Mouse (Mus musculus): ENCODE measurements around the gene Clic6.

DNA sequence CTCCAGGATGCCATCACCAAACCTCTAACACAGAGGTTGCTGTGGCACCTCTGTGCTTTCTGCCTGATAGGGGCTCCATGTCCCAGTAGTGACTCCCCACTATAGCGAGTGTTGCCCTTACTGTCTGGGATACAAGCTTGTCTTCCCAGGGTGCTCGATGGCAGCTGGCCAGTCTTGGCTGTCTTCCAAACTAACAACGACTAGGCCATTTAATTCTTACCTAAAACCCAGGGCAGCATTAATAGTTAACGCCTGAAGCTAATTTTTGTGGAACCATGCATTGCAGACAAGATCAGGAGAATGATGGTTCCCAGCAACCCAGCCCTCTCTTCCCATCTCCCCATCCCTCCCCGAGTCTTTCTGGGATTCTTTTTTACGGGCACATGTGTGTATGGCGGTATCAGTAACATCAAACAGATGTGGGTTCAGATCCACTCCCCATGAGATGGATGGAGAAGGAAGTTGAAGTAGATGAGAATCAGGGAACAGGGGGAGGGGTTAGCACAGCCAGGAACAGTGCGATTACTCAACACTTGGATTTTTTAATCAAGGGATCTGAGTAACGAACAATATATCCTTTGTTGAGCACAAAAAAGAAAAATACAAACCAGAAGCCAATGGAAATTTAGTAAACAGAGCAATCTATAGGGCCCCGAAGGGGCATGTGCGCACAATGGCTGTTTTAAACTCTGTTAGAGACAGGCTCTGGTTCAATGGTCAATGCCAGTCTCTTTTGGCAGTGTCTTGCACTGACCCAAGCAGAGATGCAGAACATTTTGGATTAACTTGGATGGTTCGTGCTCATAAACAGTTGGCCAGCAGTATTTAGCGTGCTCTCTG, 66.0 kb downstream of the Clic6 start:
- TF ChIP-seq TAL1 (conservative IDR thresholded peaks at IDR 0.05; ENCODE audit: low read depth, low read length): no peak
- no peak for TF ChIP-seq GATA1 (IDR thresholded peaks at IDR 0.05; ENCODE audit: borderline replicate concordance, low read length)
- no peak for TF ChIP-seq CTCF (IDR thresholded peaks at IDR 0.05; ENCODE audit: low read depth, low read length)
- no peak for TF ChIP-seq POLR2AphosphoS5 (IDR thresholded peaks at IDR 0.05; ENCODE audit: insufficient replicate concordance, low read depth, low read length)

All from G1E (cell line).